Mouse (Mus musculus): ENCODE results near the gene Slc5a10. TPM values are rescaled to one million over a fixed set of nuclear protein-coding genes. Genes with fewer than 3 reads are reported as not detected.

Gene Slc5a10
- polyA plus RNA-seq (2015; fragmentation: Nextera tagmentation; extraction: Ambion mirVana): 0.08 and 0.13 TPM in 2 replicates

- Histone ChIP-seq H3K27me3 (replicated peaks; ENCODE audit: control insufficient read depth, insufficient read depth, low read length) (no peaks in the 10 kb centered on the region), H3K9me3 (ENCODE audit: control insufficient read depth) (no peaks in the 10 kb centered on the region), H3K4me1 (replicated peaks; ENCODE audit: control insufficient read depth, insufficient read depth, low read length) (no peaks in the 10 kb centered on the region), H3K4me2 (replicated peaks; ENCODE audit: low read depth) (no peak within 1 kb of the TSS), H3K36me3 (ENCODE audit: control insufficient read depth, insufficient read depth) (no peaks in the 10 kb centered on the region), H3K4me3 (ENCODE audit: low read depth, low read length) (no peak within 1 kb of the TSS), H3K9ac (ENCODE audit: low read depth, low read length) (no peak within 1 kb of the TSS), H3K27ac (ENCODE audit: low read depth, low read length) (no peak within 1 kb of the TSS)
- ATAC-seq: no peak
- 64% methylated on average over 3 of the region's 3 CpGs for WGBS
- TF ChIP-seq CTCF (IDR thresholded peaks at IDR 0.05; ENCODE audit: low read depth): no peak
Observed at GRCm38 (mm10) chr11:61720636-61721035, at the start of gene Slc5a10. Slc5a10 (minus strand) TSS chr11:61720826.

GRCm38 (mm10) chr11:61761584-61762407 lies 41.2 kb upstream of the Slc5a10 start, which contains the start of gene Prpsap2:
Prpsap2 (minus strand) TSS chr11:61762088.
- under 1% methylated on average over 51 of the region's 51 CpGs for WGBS
- TF ChIP-seq CTCF (IDR thresholded peaks at IDR 0.05; ENCODE audit: low read depth): no peak
- ATAC-seq: peak; percentile 96
- Histone ChIP-seq H3K27me3 (replicated peaks; ENCODE audit: control insufficient read depth, insufficient read depth, low read length) (no peaks in the 10 kb centered on the region), H3K27ac (ENCODE audit: low read depth, low read length) (peak within 1 kb of the TSS; percentile 91), H3K9ac (ENCODE audit: low read depth, low read length) (peak within 1 kb of the TSS; percentile 78), H3K4me3 (ENCODE audit: low read depth, low read length) (peak within 1 kb of the TSS; percentile 66), H3K4me1 (replicated peaks; ENCODE audit: control insufficient read depth, insufficient read depth, low read length) (no peaks in the 10 kb centered on the region; the same call in 1 of the 2 replicates), H3K36me3 (ENCODE audit: control insufficient read depth, insufficient read depth) (no peaks in the 10 kb centered on the region), H3K4me2 (replicated peaks; ENCODE audit: low read depth) (peak within 1 kb of the TSS; percentile 71), H3K9me3 (ENCODE audit: control insufficient read depth) (no peaks in the 10 kb centered on the region)

DNA sequence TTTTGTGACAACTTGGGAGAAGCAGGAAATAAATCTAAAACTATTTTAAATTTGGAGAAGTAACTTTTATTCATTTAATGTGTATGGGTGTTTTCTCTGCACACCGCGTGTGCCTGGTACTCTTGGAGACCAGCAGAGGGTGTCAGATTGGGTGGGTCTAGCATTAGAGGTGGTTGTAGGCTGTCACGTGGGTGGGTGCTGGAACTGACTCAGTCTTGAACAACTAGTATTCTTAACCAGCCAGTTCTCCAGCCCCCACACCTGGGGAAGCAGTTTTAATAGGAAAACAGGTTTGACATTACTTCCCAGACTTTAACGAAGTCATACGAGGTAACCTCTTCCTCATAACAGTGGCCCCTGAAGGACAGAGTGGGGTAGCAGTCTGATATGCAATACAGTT lies 39.9 kb upstream of the Slc5a10 start:
- peak; percentile 47; the same call in 1 of the 2 replicates for TF ChIP-seq CTCF (IDR thresholded peaks at IDR 0.05; ENCODE audit: low read depth)
- Histone ChIP-seq H3K36me3 (ENCODE audit: control insufficient read depth, insufficient read depth) (peaks cover 9% of the 10 kb centered on the region; the same call in 1 of the 2 replicates), H3K4me3 (ENCODE audit: low read depth, low read length) (peak overlapping the region; percentile 66; the same call in 1 of the 2 replicates), H3K27ac (ENCODE audit: low read depth, low read length) (no peak overlapping the region), H3K27me3 (replicated peaks; ENCODE audit: control insufficient read depth, insufficient read depth, low read length) (no peaks in the 10 kb centered on the region), H3K4me1 (replicated peaks; ENCODE audit: control insufficient read depth, insufficient read depth, low read length) (no peaks in the 10 kb centered on the region; the same call in 1 of the 2 replicates), H3K9me3 (ENCODE audit: control insufficient read depth) (no peaks in the 10 kb centered on the region), H3K4me2 (replicated peaks; ENCODE audit: low read depth) (peak overlapping the region; percentile 71), H3K9ac (ENCODE audit: low read depth, low read length) (no peak overlapping the region)
- WGBS: 66% methylated on average over 5 of the region's 5 CpGs
- ATAC-seq: no peak

DNA sequence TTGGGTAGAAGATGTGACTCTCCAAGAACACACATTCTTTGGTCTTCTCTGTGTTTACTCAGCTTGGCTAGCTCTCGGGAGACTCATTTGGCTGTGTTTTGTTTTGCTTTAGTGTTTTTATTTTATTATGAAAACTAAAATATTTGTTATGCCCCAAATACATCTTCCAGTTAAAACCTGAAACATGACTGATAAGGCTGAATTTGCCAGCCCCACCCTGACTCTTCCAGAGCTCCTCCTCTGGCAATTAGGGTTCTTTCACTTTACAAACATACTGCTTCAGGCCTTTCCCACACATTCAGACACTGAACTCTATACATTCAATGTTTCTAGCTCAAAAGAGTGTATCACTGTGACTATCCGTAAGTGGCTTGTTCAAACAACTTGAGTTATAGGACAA lies 36.5 kb upstream of the Slc5a10 start:
- Histone ChIP-seq H3K9me3 (ENCODE audit: control insufficient read depth) (no peaks in the 10 kb centered on the region), H3K4me1 (replicated peaks; ENCODE audit: control insufficient read depth, insufficient read depth, low read length) (no peaks in the 10 kb centered on the region; the same call in 1 of the 2 replicates), H3K9ac (ENCODE audit: low read depth, low read length) (no peak overlapping the region), H3K27ac (ENCODE audit: low read depth, low read length) (no peak overlapping the region), H3K4me3 (ENCODE audit: low read depth, low read length) (no peak overlapping the region), H3K4me2 (replicated peaks; ENCODE audit: low read depth) (no peak overlapping the region), H3K27me3 (replicated peaks; ENCODE audit: control insufficient read depth, insufficient read depth, low read length) (no peaks in the 10 kb centered on the region), H3K36me3 (ENCODE audit: control insufficient read depth, insufficient read depth) (peaks cover 36% of the 10 kb centered on the region)
- 66% methylated on average over 2 of the region's 2 CpGs for WGBS
- ATAC-seq: no peak
- no peak for TF ChIP-seq CTCF (IDR thresholded peaks at IDR 0.05; ENCODE audit: low read depth)

DNA sequence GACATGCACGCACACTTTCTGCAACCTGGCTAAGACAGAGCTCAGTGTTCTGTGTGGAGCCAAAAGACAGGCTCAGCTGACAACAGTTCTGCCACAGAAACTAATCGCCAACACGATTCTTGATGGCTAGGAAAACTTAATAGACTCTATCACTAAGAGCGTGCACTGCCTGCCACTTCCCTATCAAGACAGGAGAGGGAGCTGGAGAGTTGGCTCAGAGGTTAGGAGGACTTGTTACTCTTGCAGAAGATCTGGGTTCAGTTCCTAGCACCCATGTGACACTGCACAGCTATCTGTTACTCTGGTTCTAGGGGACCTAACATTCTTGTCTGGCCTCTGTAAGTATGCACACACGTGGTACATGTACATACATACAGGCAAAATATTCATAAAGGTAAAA lies 31.0 kb upstream of the Slc5a10 start:
- no peak for ATAC-seq

DNA sequence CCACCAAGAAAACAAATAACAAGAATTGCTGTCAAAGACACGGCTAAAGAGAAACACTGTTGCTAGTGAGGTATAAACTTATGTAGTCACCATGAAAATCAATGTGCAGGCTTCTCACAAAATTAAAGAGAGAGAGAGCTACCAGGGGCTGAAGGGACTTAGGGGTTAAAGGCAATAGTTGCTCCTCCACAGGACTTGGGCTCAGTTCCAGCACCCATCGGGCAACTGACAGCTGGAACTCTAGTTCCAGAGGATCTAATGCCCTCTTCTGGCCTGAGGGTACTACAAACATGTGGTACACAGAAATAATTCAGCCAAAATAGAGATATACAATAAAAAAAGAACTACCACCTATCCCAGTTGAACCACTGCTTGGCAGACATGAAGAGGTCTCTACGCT lies 26.5 kb upstream of the Slc5a10 start:
- Histone ChIP-seq H3K4me3 (ENCODE audit: low read depth, low read length) (no peak overlapping the region), H3K36me3 (ENCODE audit: control insufficient read depth, insufficient read depth) (peaks cover 59% of the 10 kb centered on the region), H3K4me2 (replicated peaks; ENCODE audit: low read depth) (no peak overlapping the region), H3K9me3 (ENCODE audit: control insufficient read depth) (no peaks in the 10 kb centered on the region), H3K9ac (ENCODE audit: low read depth, low read length) (no peak overlapping the region), H3K27ac (ENCODE audit: low read depth, low read length) (no peak overlapping the region), H3K27me3 (replicated peaks; ENCODE audit: control insufficient read depth, insufficient read depth, low read length) (no peaks in the 10 kb centered on the region), H3K4me1 (replicated peaks; ENCODE audit: control insufficient read depth, insufficient read depth, low read length) (no peaks in the 10 kb centered on the region)
- no peak for TF ChIP-seq CTCF (IDR thresholded peaks at IDR 0.05; ENCODE audit: low read depth)
- no peak for ATAC-seq
- 61% methylated on average over 3 of the region's 3 CpGs for WGBS

More for the DNA sequence above, 31.0 kb upstream of the Slc5a10 start:
- H3K9me3 ChIP-seq (ENCODE audit: control insufficient read depth): no peaks in the 10 kb centered on the region
- no peak overlapping the region for H3K4me3 ChIP-seq (ENCODE audit: low read depth, low read length)
- no peak overlapping the region for H3K9ac ChIP-seq (ENCODE audit: low read depth, low read length)
- no peak overlapping the region for H3K27ac ChIP-seq (ENCODE audit: low read depth, low read length)
- 79% methylated on average over 5 of the region's 5 CpGs for WGBS
- H3K36me3 ChIP-seq (ENCODE audit: control insufficient read depth, insufficient read depth): peaks cover 73% of the 10 kb centered on the region
- no peaks in the 10 kb centered on the region for H3K4me1 ChIP-seq (replicated peaks; ENCODE audit: control insufficient read depth, insufficient read depth, low read length)
- H3K4me2 ChIP-seq (replicated peaks; ENCODE audit: low read depth): no peak overlapping the region
- peak; percentile 74 for TF ChIP-seq CTCF (IDR thresholded peaks at IDR 0.05; ENCODE audit: low read depth)
- no peaks in the 10 kb centered on the region for H3K27me3 ChIP-seq (replicated peaks; ENCODE audit: control insufficient read depth, insufficient read depth, low read length)
